Mouse (Mus musculus) left cerebral cortex, adult 2 months (tissue): ENCODE results near the gene Dnaja2. TPM values are rescaled to one million over a fixed set of nuclear protein-coding genes. Genes with fewer than 3 reads are reported as not detected.
A peak's percentile ranks its signal among the peaks of the same experiment; 100 is the strongest.

Experiments used
- DNase-seq, 2 experiments: peaks; one replicate each; pipeline ENCODE4 v3.0.0; 2021 to 2022; ENCODE audit warnings: low spot score in 2 of 2, mixed read lengths in 1 of 2; ENCODE audit errors: extremely low spot score in 1 of 2
- H3K27ac ChIP-seq: fragments of 200-600 bp; 2 replicates; pipeline ENCODE4 v1.8.1; 2022
- H3K4me3 ChIP-seq: fragments of 200-600 bp; 2 replicates; pipeline ENCODE4 v1.8.1; 2022
- CTCF ChIP-seq: fragments of 200-600 bp; IDR thresholded peaks from 2 replicates; pipeline ENCODE4 v1.8.1; 2022; ENCODE audit warnings: antibody characterized with exemption, mild to moderate bottlenecking, moderate library complexity
- intact Hi-C: fragments of 180-260 bp; cut with DNase I; formaldehyde crosslinking; loops from one replicate; pipeline ENCODE4 v1.15.1; 2025
- long read RNA-seq, 2 experiments: library from polyadenylated mRNA; stranded (forward); transcript quantifications; one replicate each; pipeline ENCODE4 v2.0.0; 2021; ENCODE audit warnings: borderline mapping rate in 2 of 2
- total RNA-seq, 2 experiments: library from RNA; stranded (reverse); gene quantifications; 2 replicates each; pipeline ENCODE4 v1.2.3; 2021

The Dnaja2 gene
- total RNA-seq, result 100 to 1,000 TPM; 175 to 199 TPM
- long read RNA-seq, experiment 1, transcript Dnaja2-201 (9 exons, 2,919 nt), result major isoform, 139 of 155 reads
- long read RNA-seq, experiment 1, partial matches to known transcripts, result 12 of 155 reads
- long read RNA-seq, experiment 1, other reads (novel, unspliced or antisense), result 4 of 155 reads
- long read RNA-seq, experiment 2, transcript Dnaja2-201 (9 exons, 2,919 nt), result major isoform, 95 of 115 reads
- long read RNA-seq, experiment 2, partial matches to known transcripts, result 13 of 115 reads
- long read RNA-seq, experiment 2, other reads (novel, unspliced or antisense), result 7 of 115 reads

DNA sequence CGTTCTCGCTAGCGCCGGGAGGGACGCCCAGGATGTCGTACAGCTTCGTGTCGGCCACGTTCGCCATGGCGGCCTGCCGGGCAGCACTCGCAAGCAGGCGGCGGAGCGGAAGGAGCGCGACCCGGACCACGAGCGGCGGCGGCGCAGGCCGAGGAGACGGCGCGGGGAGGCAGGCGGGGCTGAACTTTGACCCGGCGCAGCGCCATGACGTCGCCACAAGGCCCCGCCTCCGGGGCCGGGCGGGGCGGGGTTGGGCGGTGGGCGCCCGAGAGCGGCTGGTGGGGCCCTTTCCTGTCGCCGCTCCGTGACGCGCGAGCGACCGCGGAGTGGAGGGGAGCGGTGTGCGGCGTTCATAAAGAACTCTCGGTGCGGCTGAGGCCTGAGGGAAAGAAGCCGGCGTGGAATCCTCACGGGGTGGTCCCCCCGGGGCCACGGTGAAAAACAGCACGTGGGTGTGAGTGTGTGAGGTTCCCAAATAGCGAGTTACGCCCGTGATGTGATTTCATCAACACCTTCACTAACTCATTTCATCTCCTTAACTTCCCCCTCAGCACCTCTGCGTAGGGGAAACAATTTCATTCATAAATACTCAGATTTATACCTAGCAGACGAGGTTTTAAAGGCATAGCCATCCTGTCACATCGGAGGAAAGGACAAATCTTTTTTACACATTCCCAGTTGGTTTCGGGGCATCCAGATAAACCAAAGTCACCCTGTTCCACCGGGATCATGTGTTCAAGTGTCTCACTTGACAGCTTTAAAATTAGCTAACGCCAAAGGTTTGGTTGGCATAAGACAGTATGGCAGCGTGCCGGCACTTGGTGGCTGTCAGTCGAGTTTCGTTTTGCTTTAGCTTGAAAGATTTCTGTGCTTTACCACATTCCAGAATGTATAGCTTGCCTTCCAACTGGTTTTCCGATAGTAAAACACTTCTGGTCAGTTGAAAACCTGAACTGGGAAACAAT is at the start of gene Dnaja2:
Gene Dnaja2 (minus strand): TSS at position 164 of the 965 bp plus-strand sequence.
- no peak for TF ChIP-seq CTCF
- intact Hi-C loops, result no loop called here
- Histone ChIP-seq H3K4me3 (peak within 1 kb of the TSS; percentile 67), H3K27ac (peak within 1 kb of the TSS; percentile 95)
- DNase-seq, result peak; percentile 91 to 94

DNA sequence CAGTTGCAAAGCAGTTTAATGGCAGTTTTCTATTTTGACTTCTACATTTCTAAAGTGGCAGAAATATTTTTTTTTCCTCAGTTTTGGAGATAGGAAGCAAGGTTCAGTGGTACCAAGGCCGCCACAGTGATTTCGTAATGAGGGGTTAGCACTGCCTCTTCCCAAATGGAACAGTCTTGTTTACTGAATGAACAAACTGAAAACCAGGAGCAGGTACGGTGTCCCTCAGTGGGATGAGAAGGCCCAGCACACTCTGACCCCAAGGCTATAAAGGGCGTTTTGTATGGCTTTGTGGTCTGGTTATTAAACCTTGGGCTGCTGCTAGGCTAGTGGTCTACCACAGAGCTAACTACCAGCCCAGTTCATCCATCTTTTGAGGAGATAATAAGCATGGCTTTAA is 49.1 kb upstream of the Dnaja2 start:
- no peak for TF ChIP-seq CTCF
- Histone ChIP-seq H3K4me3 (no peak overlapping the region), H3K27ac (no peak overlapping the region)
- no peak for DNase-seq
- intact Hi-C loops, result loop anchor here (10.0 kb wide), 1 partner anchor 1301 kb away; no protein-coding TSS in a partner anchor

DNA sequence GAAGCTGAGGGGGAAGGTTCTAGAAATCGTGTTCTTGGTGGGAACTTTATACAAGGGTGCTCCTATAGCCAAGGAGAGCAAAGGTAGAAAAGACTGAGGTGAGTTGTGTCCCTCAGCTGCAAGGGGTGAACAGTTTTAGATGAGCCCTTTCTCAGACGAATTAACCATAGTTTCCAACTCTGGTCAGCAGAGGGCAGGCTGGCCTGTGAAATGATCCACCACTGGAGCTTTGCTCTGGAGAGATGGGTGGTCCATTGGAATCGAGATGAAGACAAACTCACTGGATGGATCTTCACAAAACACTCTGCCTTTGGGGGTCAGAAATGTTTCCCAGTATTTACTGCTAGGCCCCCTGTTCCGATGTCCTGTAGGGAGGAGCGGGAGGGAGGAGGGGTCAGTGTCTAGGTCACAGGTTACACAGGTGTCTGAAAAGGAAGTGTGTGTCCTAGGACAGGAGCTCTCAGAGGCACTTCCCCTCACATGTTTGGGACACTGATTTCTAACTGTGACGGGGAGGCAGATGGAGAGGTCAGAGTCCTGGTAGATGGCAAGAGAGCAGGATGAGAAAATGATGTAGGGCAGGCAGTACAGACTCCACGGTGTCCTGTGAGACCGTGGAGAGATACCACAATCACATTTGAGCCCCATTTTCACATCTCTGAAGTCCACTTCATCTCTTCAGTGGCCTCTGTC is 48.2 kb upstream of the Dnaja2 start:
- no peak overlapping the region for H3K4me3 ChIP-seq
- H3K27ac ChIP-seq, result no peak overlapping the region
- intact Hi-C loops, result loop anchor here (1.0 to 10.0 kb wide), 3 partner anchors 61 to 1301 kb away; no protein-coding TSS in a partner anchor
- TF ChIP-seq CTCF, result peak; percentile 70
- DNase-seq, result peak; percentile 51 to 76

DNA sequence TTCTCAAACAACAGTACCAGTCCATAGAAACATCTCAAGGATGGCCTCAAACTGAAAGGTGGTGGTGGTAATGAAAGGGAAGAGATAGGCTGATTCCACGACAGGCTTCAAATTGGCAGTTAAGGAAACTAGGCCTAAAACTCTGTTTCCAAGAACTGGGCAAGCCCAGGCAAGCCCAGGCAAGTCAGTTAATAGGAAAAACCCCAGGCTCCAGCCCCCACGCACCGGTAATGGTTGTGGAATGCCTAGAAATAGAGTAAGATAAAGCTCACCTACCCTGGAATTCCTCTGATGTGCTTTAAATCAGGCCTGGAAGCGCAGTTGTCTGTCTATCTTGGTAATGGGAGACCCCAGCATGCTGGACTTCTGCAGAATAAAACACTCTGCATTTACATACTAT is 47.6 kb upstream of the Dnaja2 start:
- no peak for TF ChIP-seq CTCF
- H3K27ac ChIP-seq, result no peak overlapping the region
- intact Hi-C loops, result loop anchor here (1.0 to 10.0 kb wide), 3 partner anchors 62 to 1302 kb away; no protein-coding TSS in a partner anchor

DNA sequence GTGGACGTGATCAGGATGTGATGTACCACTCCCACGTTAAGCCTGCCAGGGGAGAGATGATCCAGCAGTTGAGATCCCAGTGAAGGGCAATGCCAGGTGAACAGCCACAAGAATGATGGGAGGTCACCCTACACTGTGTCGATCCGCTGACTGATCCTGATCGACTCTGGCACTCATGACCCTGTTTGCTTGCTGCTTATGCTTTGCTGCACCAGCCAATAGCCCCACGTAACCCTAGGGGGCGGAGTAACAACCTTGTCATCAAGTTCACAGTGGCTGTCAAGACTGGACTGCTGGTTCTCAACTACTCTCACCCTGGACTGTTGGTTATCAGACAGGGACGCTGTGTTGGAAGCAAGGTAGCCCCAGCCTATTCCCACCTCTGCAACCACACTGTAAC is 46.6 kb upstream of the Dnaja2 start:
- intact Hi-C loops, result loop anchor here (2.0 to 10.0 kb wide), 2 partner anchors 63 to 1303 kb away; no protein-coding TSS in a partner anchor
- no peak for DNase-seq
- Histone ChIP-seq H3K27ac (no peak overlapping the region), H3K4me3 (no peak overlapping the region)
- no peak for TF ChIP-seq CTCF

More for the DNA sequence above, 47.6 kb upstream of the Dnaja2 start:
- H3K4me3 ChIP-seq, result no peak overlapping the region
- DNase-seq, result no peak

DNA sequence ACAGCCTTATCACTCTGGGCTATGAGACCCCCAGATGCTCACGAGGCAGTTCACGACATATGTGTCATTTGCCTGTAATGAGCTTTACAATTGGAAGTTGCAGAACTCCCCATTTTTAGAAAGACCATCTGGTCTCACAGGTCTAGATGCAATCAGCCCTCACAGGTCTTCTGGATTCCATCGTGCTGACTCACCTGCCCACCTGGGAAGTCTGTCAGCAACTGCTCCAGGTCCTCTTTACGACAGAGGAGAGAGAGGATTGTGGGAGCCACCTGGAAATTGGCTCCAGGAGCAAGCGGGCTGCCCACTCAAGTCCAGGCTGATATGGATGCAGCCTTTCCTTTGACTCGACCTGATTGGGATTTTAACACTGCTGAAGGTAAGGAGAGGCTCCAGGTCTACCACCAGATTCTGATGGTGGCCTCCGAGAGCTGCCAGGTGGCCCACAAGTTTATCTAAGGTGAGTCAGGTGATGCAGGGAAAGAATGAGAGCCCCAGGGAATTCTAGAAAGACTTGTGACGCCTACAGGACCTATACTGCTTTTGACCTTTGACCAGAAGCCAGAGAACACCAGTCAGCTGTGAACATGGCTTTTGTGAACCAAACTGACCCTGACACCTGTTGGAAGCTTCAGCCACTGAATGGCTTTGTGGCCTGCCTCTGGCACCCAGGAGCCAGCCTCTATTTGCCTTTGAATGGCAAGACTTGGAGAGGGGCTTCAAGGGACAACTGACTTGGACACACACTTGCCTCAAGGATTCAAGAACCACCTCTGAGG is 42.5 kb upstream of the Dnaja2 start:
- Histone ChIP-seq H3K4me3 (no peak overlapping the region), H3K27ac (no peak overlapping the region)
- intact Hi-C loops, result no loop called here
- no peak for TF ChIP-seq CTCF
- no peak for DNase-seq

DNA sequence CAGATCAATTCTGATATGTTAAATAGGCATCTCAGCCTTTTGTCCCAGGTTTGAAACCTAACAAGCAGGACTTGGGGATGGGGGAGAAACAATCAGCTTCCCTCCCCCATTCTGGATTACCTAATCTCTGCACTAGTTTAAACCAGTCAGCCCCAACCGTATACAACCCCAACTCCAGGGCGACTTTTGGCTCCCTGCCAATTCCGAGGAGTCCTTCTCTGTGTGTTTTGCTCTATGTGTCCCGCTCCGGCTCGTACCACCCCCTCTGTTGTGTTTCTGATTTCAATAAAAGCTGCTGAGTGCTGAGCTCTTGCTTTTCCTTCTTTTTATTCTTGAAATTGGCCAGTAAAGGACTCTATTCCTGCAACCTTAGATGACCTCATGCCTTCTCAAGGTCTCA is 40.2 kb upstream of the Dnaja2 start:
- intact Hi-C loops, result no loop called here
- Histone ChIP-seq H3K4me3 (no peak overlapping the region), H3K27ac (no peak overlapping the region)
- DNase-seq, result no peak
- TF ChIP-seq CTCF, result no peak

DNA sequence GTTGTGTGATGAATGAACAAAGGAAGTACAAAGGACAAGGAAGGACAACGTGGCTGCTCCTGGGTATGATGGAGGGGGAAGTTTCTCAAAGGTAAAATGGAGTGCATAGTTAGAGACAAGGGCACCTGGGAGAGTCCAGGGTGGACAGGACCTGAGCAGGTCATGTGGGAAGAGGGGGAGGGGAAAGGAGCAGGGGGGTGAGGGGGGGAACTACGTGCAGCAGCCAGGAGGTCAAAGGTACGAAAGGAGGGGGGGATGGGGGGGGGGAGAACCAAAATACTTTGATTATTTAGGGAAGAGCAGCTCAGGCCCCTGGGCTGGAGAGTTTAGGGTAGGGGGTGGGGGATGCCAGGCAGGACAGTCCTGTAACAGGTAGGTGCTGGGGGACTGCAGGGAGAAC is 39.8 kb upstream of the Dnaja2 start:
- intact Hi-C loops, result no loop called here
- Histone ChIP-seq H3K27ac (no peak overlapping the region), H3K4me3 (no peak overlapping the region)
- no peak for DNase-seq
- no peak for TF ChIP-seq CTCF

DNA sequence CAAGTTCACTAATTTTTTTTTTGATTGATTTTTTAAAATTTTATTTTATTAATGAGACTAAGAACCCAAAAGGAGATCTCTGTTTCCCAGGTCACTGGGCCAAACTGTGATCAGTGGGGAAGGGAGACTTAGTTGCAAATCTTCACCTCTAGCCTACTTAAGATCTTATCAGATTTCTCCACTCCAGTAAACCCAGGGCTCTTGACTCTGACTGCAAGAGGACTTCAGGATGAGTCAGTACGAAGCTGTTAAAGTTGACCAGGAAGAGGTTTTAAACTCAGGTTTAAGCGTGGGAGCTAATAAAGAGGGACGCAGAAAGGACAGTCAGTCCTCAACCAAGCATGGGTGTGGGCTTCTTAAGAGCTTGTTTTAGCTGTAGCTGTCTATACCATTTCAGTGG is 38.2 kb upstream of the Dnaja2 start:
- Histone ChIP-seq H3K27ac (no peak overlapping the region), H3K4me3 (no peak overlapping the region)
- no peak for TF ChIP-seq CTCF
- no peak for DNase-seq
- intact Hi-C loops, result no loop called here

DNA sequence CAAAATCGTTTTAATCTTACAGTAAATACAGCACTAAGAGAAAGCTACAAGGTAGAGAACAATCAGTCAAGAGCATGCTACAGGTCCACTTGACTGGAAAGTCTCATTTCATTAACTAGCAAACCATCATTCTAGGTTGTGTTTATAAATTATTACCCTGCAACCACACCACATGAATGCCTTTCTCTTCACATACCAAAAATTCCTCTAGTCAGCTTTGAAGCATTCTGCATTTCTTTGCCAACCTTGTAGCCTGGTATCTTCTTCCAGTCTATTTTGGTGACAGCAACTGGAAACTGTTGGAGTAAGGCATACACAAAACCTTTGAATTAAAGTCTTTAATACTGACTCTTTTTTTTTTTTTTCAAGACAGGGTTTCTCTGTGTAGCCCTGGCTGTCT is 36.4 kb upstream of the Dnaja2 start:
- no peak for TF ChIP-seq CTCF
- Histone ChIP-seq H3K27ac (no peak overlapping the region), H3K4me3 (no peak overlapping the region)
- intact Hi-C loops, result no loop called here
- no peak for DNase-seq

DNA sequence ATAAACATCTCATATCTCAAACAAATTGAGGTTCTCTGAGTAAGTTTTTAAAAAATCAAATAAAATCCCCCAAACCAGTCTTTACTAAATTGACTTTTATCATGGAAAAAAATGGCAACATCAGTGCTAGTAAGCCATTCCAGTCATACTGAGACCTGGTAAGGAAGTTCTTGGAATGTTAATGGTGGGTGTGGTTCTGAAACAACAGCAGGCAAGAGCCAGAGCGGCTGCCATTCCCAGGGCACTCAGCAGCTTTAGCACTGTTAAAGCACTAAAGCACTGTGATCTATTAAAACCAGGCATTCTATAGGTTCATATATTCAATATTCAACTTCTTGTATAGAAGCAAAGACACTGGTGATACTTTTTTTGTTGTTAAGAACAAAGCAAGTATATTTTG is 35.1 kb upstream of the Dnaja2 start:
- Histone ChIP-seq H3K4me3 (no peak overlapping the region), H3K27ac (no peak overlapping the region)
- TF ChIP-seq CTCF, result no peak
- DNase-seq, result no peak
- intact Hi-C loops, result no loop called here
